Mouse (Mus musculus) midbrain, embryonic 10.5 days (tissue): ENCODE results near the gene Xlr5a. TPM values are rescaled to one million over a fixed set of nuclear protein-coding genes. Genes with fewer than 3 reads are reported as not detected.
"Not testable (repeated sequence)": the region's sequence is repeated elsewhere in the genome, so short reads cannot be mapped to it uniquely, and the experiment has no call there.

Source experiments
- DNase-seq: peaks from one replicate; pipeline ENCODE4 v3.0.0-alpha.2; 2017; ENCODE audit warnings: low spot score
- H3K27ac ChIP-seq: fragments of 300-500 bp; sonication (generic); replicated peaks from 2 replicates; pipeline ENCODE4 v1.5.1; 2016; ENCODE audit warnings: mild to moderate bottlenecking
- H3K27me3 ChIP-seq: fragments of 300-500 bp; sonication (generic); 2 replicates; pipeline ENCODE4 v1.6.1; 2016; ENCODE audit warnings: low read depth, mild to moderate bottlenecking; ENCODE audit not compliant: poor library complexity, severe bottlenecking
- H3K36me3 ChIP-seq: fragments of 300-500 bp; sonication (generic); 2 replicates; pipeline ENCODE4 v1.6.1; 2016; ENCODE audit warnings: mild to moderate bottlenecking, moderate library complexity
- H3K4me1 ChIP-seq: fragments of 300-500 bp; sonication (generic); 2 replicates; pipeline ENCODE4 v1.6.1; 2016
- H3K4me3 ChIP-seq: fragments of 300-500 bp; sonication (generic); 2 replicates; pipeline ENCODE4 v1.5.1; 2016; ENCODE audit warnings: mild to moderate bottlenecking, moderate library complexity
- H3K9me3 ChIP-seq: fragments of 300-500 bp; sonication (generic); replicated peaks from 2 replicates; pipeline ENCODE4 v1.6.1; 2016; ENCODE audit warnings: mild to moderate bottlenecking
- WGBS: fragments of 180-500 bp; shearing (Covaris S2); methylation state at CpG from one replicate; pipeline ENCODE4 v1.1.7; 2016; 5-methylcytosine and 5-hydroxymethylcytosine counted together
- polyA plus RNA-seq: library from polyadenylated mRNA; unstranded; fragments of >200 nt; fragmentation: Nextera tagmentation; extraction: Ambion mirVana; gene quantifications from 2 replicates; pipeline ENCODE4 v1.2.1, GENCODE M21; 2016

The Xlr5a gene
- polyA plus RNA-seq, 1 experiment from 2014 or later = not detected

DNA sequence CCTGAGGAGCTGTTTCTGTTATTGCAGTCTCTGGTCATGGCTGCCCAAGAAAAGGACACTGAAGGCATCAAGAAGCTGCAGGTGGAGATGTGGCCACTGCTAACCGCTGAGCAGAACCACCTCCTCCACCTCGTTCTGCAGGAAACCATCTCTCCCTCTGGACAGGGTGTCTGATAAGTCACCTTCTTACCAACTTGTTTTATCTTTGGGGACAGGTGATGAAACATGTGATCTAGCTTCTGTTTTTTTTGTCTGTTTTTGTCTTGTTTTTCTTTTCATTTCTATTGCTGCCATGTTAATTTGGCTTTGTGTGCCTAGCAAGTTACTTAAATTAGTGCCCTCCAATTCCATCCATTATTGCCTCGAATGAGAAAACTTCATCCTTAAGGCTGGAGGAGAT is 63.5 kb downstream of the Xlr5a start:
- H3K9me3 ChIP-seq = no peaks in the 10 kb centered on the region
- H3K4me3 ChIP-seq = peak overlapping the region; percentile 72
- 41% methylated on average over 3 of the region's 3 CpGs for WGBS
- no peak for DNase-seq
- peaks cover 20% of the 10 kb centered on the region for H3K27me3 ChIP-seq
- H3K36me3 ChIP-seq = no peaks in the 10 kb centered on the region
- peaks cover 8% of the 10 kb centered on the region for H3K4me1 ChIP-seq
- H3K27ac ChIP-seq = peak overlapping the region; percentile 88; the same call in 1 of the 2 replicates

DNA sequence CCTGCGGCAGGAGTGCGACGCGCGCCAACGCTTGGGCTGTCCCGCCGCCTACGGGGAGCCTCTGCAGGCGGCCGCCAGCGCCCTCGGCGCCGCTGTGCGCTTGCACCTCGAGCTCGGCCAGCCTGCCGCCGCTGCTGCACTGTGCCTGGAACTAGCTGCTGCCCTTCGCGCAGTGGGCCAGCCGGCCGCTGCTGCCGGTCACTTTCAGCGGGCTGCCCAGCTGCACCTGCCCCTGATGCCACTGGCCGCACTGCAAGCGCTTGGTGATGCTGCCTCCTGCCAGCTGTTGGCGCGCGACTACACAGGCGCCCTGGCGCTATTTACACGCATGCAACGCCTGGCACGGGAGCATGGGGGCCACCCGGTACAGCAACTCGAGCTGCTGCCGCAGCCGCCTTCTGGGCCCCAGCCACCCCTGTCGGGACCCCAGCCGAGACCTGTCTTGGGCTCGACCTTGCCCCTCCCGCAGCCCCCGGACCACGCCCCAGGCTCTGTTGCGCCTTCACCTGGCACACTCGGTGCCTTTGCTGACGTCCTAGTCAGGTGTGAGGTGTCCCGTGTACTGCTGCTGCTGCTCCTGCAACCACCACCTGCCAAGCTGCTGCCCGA is 64.1 kb downstream of the Xlr5a start:
- Histone ChIP-seq H3K27ac (peak overlapping the region; percentile 88), H3K36me3 (no peaks in the 10 kb centered on the region), H3K4me1 (peaks cover 8% of the 10 kb centered on the region), H3K4me3 (peak overlapping the region; percentile 72), H3K27me3 (peaks cover 20% of the 10 kb centered on the region), H3K9me3 (no peaks in the 10 kb centered on the region)
- DNase-seq = peak; percentile 40
- WGBS = 20% methylated on average over 41 of the region's 51 CpGs

DNA sequence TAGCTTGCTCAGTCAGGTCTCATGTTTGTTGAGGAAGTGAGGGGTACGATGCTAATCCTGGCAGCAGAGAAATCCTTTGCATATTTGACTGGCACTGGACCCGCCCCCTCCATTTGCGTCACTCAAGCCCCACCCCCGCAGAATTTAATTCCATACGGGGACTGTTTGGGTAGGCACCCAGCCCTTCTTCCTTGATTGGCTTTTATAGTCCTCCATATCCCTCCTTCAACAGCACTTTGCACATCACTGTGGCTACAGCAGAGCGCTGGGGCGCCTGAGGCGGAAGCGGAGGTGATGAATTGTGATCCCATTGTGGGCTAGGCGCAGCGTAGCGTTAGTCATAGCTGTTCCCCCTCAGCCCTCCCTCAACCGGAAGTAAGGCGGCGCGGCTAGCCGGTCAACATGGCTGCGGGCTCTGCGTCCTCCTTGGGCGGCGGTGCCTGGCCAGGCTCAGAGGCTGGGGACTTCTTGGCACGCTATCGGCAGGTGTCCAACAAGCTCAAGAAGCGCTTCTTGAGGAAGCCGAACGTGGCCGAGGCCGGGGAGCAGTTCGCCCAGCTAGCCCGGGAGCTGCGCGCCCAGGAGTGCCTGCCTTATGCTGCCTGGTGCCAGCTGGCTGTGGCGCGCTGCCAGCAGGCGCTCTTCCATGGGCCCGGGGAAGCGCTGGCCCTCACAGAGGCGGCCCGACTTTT is 64.7 kb downstream of the Xlr5a start, which contains the start of gene F8a:
TSS of gene F8a (plus strand) at position 378 of the 692 bp plus-strand sequence.
- Histone ChIP-seq H3K4me3 (peak within 1 kb of the TSS; percentile 72), H3K27me3 (peaks cover 20% of the 10 kb centered on the region), H3K36me3 (no peaks in the 10 kb centered on the region), H3K27ac (peak within 1 kb of the TSS; percentile 88), H3K4me1 (peaks cover 8% of the 10 kb centered on the region), H3K9me3 (no peaks in the 10 kb centered on the region)
- WGBS = 15% methylated on average over 38 of the region's 39 CpGs
- DNase-seq = peak; percentile 82

DNA sequence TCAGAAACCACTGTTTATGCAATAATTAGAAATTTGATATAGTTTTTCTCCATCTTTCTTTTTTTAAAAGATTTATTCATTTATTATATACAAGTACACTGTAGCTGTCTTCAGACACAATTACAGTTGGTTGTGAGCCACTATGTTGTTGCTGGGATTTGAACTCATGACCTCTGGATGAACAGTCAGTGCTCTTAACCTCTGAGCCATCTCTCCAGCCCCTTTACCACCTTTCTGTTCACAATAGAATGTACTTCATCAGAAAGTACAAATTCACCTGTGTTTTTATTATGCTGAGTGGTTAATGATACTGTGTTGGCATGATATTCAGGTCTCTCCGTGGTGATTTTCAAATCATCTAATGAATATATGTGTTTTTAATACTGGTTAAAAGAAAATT is 67.4 kb downstream of the Xlr5a start:
- Histone ChIP-seq H3K9me3 (no peaks in the 10 kb centered on the region), H3K27ac (no peak overlapping the region), H3K27me3 (peaks cover 20% of the 10 kb centered on the region), H3K36me3 (no peaks in the 10 kb centered on the region), H3K4me3 (no peak overlapping the region), H3K4me1 (peaks cover 8% of the 10 kb centered on the region)
- 53% methylated on average over 1 of the region's 1 CpGs for WGBS
- no peak for DNase-seq

DNA sequence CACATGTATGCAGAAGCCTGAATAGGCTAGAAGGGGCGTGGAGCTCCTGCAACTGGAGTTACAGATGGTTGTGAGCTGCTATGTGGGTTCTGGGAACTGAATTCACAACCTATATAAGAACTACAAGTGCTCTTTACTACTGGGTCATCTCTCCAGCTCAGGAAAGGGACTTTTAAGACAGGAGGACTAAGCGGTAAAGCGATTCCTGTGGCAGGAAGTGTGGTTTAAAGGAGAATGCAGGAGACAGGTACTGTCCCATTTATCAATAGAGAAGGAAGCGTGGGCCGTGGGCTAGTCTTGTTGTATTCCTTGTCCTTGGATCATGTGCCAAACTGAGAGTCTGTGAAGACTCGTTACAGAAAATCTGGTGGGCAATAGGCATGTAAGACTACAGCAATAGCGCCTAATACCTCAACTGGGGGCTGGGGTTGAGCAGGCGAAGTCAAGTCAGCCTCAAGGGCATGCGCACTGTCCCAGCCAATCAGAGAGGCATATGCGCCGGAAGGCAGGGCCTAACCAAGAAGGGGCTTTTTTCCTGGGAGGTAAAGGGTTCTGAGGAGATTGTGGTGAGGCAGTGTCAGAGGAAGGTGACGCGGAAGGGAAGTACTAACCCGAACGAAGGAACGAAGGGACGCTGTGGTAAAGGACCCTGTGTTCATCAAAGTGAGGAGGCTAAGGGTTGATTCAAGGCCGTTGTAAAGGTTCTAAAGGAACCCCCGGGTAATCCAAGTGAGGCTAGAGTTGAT is 78.8 kb downstream of the Xlr5a start, which contains the start of gene Xlr4b:
TSS of gene Xlr4b (plus strand) at position 515 of the 746 bp plus-strand sequence.
- H3K9me3 ChIP-seq, H3K4me1 ChIP-seq, H3K27me3 ChIP-seq, H3K4me3 ChIP-seq, DNase-seq, H3K36me3 ChIP-seq, H3K27ac ChIP-seq: not testable (repeated sequence)
- WGBS = 82% methylated on average over 19 of the region's 19 CpGs

DNA sequence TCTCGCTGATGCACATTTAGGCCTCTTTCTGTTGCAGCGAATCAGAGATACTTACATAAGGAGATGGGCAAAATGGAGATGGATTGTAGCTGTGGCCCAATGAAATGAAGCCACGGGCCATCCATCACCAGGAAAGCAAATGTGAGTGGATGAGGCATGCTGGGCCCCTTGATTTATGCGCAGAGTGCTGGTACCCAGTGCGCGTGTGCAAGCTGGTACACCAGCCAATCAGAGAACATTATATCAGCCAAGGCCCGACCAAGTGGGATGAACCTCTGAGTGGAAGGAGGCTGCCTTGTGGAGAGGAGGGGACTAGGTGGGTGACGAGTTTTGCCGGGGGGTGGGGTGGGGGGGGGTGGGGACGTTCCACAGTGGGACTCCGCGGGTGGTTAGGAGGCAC is 100.8 kb downstream of the Xlr5a start, which contains the start of gene Xlr3b:
TSS of gene Xlr3b (plus strand) at position 274 of the 400 bp plus-strand sequence.
- not testable (repeated sequence) for H3K36me3 ChIP-seq, H3K27ac ChIP-seq, H3K9me3 ChIP-seq, H3K4me1 ChIP-seq, DNase-seq, H3K27me3 ChIP-seq, H3K4me3 ChIP-seq
- WGBS = 75% methylated on average over 12 of the region's 12 CpGs

DNA sequence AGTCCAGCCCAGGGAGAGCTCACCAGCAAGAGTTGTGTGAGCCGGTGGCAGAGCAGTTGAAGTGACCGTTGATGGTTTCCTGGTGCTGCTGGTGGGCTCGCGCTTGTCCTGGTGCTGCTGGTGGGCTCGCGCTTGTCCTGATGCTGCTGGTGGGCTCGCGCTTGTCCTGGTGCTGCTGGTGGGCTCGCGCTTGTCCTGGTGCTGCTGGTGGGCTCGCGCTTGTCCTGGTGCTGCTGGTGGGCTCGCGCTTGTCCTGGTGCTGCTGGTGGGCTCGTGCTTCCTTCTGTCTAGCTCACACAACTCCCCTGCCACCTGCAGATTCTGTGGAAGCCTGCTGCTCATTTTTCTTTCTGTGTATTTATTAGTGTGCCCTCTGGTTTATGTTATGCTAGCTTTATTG is 115.9 kb downstream of the Xlr5a start, which contains the start of gene Spin2d:
TSS of gene Spin2d (minus strand) at position 101 of the 400 bp plus-strand sequence.
- H3K9me3 ChIP-seq, H3K27ac ChIP-seq, H3K4me3 ChIP-seq, H3K27me3 ChIP-seq, H3K36me3 ChIP-seq, H3K4me1 ChIP-seq, DNase-seq: not testable (repeated sequence)
- WGBS = 96% methylated on average over 4 of the region's 15 CpGs

DNA sequence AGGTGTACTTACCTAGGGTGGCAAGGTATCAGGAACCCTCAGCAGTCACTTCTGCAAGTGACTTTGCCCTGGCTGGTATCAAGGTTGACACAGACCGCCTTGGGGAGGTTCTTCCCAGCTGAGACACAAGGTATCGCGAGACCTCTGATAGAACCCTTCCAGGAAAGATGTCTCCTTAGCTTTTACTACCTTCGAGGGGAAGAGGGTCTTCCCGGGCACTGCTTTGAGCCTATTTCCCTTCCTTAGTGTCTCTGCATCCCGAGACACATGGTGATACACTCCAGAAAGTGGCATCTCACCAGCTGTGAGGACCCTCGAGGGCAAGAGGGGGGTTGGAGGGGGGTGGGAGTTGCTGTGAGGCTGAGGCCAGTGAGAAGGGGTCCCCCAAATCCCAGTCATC is 143.4 kb downstream of the Xlr5a start, which contains the start of gene DXBay18:
TSS of gene DXBay18 (minus strand) at position 101 of the 400 bp plus-strand sequence.
- DNase-seq, H3K4me1 ChIP-seq, H3K27me3 ChIP-seq, H3K27ac ChIP-seq, H3K36me3 ChIP-seq, H3K4me3 ChIP-seq, H3K9me3 ChIP-seq: not testable (repeated sequence)
- WGBS = no CpG with 5 or more reads among the region's 7 CpGs

DNA sequence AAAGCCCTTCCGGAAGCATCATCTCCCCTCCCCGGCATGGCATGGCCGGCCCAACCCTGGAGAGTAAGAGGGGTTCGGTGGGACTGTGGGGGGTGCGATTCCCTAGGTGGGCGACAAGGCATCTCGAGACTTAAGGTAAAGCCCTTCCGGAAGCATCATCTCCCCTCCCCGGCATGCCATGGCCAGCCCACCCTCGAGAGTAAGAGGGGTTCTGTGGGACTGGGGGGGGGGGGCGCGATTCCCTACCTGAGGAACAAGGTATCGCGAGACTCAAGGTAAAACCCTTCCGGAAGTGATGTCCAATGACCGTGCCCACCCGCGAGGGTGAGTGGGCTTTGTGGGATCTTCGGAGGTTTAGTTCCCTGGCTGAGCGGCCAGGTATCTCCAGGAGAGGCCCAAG is 144.3 kb downstream of the Xlr5a start, which contains the start of gene Xlr5b:
TSS of gene Xlr5b (plus strand) at position 301 of the 400 bp plus-strand sequence.
- DNase-seq, H3K9me3 ChIP-seq, H3K27ac ChIP-seq, H3K27me3 ChIP-seq, H3K4me3 ChIP-seq, H3K4me1 ChIP-seq, H3K36me3 ChIP-seq: not testable (repeated sequence)
- WGBS = no CpG with 5 or more reads among the region's 20 CpGs

DNA sequence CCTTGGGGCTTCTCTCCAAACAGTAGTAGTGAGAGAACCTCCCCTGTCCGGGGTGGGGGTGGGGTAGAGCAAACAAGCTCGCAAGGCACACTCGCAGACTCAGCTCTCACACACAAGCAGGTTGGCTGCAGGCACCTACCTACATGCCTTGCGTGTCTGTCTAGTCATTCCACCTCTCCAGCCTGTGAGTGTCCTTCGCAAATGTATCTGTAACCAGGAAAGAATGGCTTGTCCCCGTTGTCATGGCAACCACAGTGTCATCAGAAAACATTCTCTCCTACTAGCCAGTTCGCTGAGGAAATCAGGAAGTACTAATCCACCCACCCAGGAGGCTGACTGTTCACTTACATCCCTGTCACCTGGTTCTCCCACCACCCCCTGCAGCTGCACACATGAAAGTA is 149.6 kb downstream of the Xlr5a start:
- not testable (repeated sequence) for H3K27ac ChIP-seq, H3K4me1 ChIP-seq, H3K27me3 ChIP-seq, DNase-seq, H3K4me3 ChIP-seq, H3K9me3 ChIP-seq, H3K36me3 ChIP-seq
- WGBS = no CpG with 5 or more reads among the region's 7 CpGs

DNA sequence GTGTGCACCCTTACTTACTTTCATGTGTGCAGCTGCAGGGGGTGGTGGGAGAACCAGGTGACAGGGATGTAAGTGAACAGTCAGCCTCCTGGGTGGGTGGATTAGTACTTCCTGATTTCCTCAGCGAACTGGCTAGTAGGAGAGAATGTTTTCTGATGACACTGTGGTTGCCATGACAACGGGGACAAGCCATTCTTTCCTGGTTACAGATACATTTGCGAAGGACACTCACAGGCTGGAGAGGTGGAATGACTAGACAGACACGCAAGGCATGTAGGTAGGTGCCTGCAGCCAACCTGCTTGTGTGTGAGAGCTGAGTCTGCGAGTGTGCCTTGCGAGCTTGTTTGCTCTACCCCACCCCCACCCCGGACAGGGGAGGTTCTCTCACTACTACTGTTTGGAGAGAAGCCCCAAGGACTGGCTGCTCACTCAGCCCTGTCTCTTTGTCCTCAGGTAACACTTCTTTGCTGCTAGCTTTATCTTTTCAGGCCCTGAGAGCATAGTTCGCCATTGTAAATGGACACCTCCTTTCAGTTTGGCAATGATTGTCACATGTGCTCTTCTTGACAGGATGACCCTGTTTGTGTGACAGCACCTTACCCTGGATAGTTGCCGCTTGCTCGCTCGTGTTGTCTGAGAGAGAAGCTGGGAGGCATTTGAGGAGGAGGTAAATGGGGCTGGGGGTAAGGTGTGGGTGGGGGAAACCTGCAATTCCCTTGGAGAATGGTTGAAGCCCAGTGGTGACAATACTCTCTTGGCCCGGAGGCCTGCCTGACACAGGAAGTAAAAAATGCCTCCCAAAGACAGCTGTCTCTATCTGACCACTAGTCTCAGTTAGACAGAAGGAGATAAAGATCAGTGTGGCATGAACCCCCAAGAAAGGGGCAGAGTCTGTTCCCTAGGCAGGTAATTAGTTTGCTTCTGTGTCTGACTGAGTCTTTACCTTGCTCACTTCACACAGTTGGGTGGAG is 169.6 kb downstream of the Xlr5a start:
- not testable (repeated sequence) for H3K4me3 ChIP-seq, H3K27me3 ChIP-seq, DNase-seq, H3K27ac ChIP-seq, H3K4me1 ChIP-seq, H3K36me3 ChIP-seq, H3K9me3 ChIP-seq
- no CpG with 5 or more reads among the region's 12 CpGs for WGBS

DNA sequence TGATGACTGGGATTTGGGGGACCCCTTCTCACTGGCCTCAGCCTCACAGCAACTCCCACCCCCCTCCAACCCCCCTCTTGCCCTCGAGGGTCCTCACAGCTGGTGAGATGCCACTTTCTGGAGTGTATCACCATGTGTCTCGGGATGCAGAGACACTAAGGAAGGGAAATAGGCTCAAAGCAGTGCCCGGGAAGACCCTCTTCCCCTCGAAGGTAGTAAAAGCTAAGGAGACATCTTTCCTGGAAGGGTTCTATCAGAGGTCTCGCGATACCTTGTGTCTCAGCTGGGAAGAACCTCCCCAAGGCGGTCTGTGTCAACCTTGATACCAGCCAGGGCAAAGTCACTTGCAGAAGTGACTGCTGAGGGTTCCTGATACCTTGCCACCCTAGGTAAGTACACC is 176.0 kb downstream of the Xlr5a start, which contains the start of gene Gm14685:
TSS of gene Gm14685 (plus strand) at position 301 of the 400 bp plus-strand sequence.
- DNase-seq, H3K9me3 ChIP-seq, H3K36me3 ChIP-seq, H3K4me1 ChIP-seq, H3K4me3 ChIP-seq, H3K27me3 ChIP-seq, H3K27ac ChIP-seq: not testable (repeated sequence)
- WGBS = no CpG with 5 or more reads among the region's 7 CpGs
